Mouse (Mus musculus) MEL (cell line): ENCODE data around the gene Ccs. TPM values are rescaled to one million over a fixed set of nuclear protein-coding genes. Genes with fewer than 3 reads are reported as not detected.
"Not testable (repeated sequence)": the region's sequence is repeated elsewhere in the genome, so short reads cannot be mapped to it uniquely, and the experiment has no call there.

ENCODE experiments used
- DNase-seq: peaks from one replicate; pipeline ENCODE4 v3.0.0; 2011; ENCODE audit warnings: low read depth, low spot score
- H3K27ac ChIP-seq: 2 replicates; pipeline ENCODE4 v1.5.1; 2012; ENCODE audit warnings: low read depth, mild to moderate bottlenecking, control low read depth, low read length, moderate library complexity; ENCODE audit not compliant: control insufficient read depth
- H3K27me3 ChIP-seq, 2 experiments: fragments of 150-350 bp in 1 of 2; sonication (generic) in 1 of 2; 2 replicates each; pipeline ENCODE4 v1.6.1; 2012; ENCODE audit warnings: low read length in 2 of 2, mild to moderate bottlenecking in 2 of 2, improper control_type of control experiment in 1 of 2, moderate library complexity in 1 of 2; ENCODE audit not compliant: insufficient read depth in 2 of 2, control insufficient read depth in 1 of 2
- H3K36me3 ChIP-seq, 2 experiments: 2 replicates each; pipeline ENCODE4 v1.6.1; 2012 to 2014; ENCODE audit warnings: low read length in 2 of 2, improper control_type of control experiment in 1 of 2, inconsistent platforms in 1 of 2, mild to moderate bottlenecking in 1 of 2; ENCODE audit not compliant: insufficient read depth in 2 of 2, control insufficient read depth in 1 of 2
- H3K4me1 ChIP-seq, 2 experiments: fragments of 150-350 bp in 1 of 2; sonication (generic) in 1 of 2; 2 replicates each; pipeline ENCODE4 v1.6.1; 2012; ENCODE audit warnings: low read length in 2 of 2, improper control_type of control experiment in 1 of 2, mild to moderate bottlenecking in 1 of 2; ENCODE audit not compliant: insufficient read depth in 2 of 2, control insufficient read depth in 1 of 2
- H3K4me3 ChIP-seq, 2 experiments: fragments of 150-350 bp in 1 of 2; sonication (generic) in 1 of 2; 2 replicates each; pipeline ENCODE4 v1.5.1; 2012; ENCODE audit warnings: low read depth in 2 of 2, low read length in 2 of 2, mild to moderate bottlenecking in 2 of 2, moderate library complexity in 2 of 2, control low read depth in 1 of 2, improper control_type of control experiment in 1 of 2; ENCODE audit not compliant: control insufficient read depth in 1 of 2, insufficient read depth in 1 of 2
- H3K79me2 ChIP-seq: 2 replicates; pipeline ENCODE4 v1.6.1; 2012; ENCODE audit warnings: mild to moderate bottlenecking, low read length, moderate library complexity; ENCODE audit not compliant: control insufficient read depth, poor library complexity, insufficient read depth
- H3K9ac ChIP-seq: 2 replicates; pipeline ENCODE4 v1.6.1; 2012; ENCODE audit warnings: low read depth, mild to moderate bottlenecking, control low read depth, low read length, moderate library complexity; ENCODE audit not compliant: control insufficient read depth, poor library complexity, severe bottlenecking
- H3K9me3 ChIP-seq: fragments of 150-350 bp; sonication (generic); replicated peaks from 2 replicates; pipeline ENCODE4 v1.6.1; 2012; ENCODE audit warnings: mild to moderate bottlenecking, low read length, improper control_type of control experiment, moderate library complexity; ENCODE audit not compliant: insufficient read depth
- CHD1 ChIP-seq: IDR thresholded peaks from 2 replicates; pipeline ENCODE4 v1.6.1; 2012; ENCODE audit warnings: low read depth, mild to moderate bottlenecking, inconsistent platforms, low read length, improper control_type of control experiment
- CTCF ChIP-seq, 3 experiments: IDR thresholded peaks in 2 of 3; conservative IDR thresholded peaks in 1 of 3; 2 replicates each; pipeline ENCODE4 v1.5.1; 2011 to 2012; ENCODE audit warnings: low read length in 3 of 3, low read depth in 2 of 3, mild to moderate bottlenecking in 2 of 3, improper control_type of control experiment in 1 of 3, inconsistent platforms in 1 of 3, mixed read lengths in 1 of 3, moderate library complexity in 1 of 3; ENCODE audit not compliant: control insufficient read depth in 1 of 3, insufficient read depth in 1 of 3, poor library complexity in 1 of 3, severe bottlenecking in 1 of 3
- ELF1 ChIP-seq: IDR thresholded peaks from 2 replicates; pipeline ENCODE4 v1.6.1; 2014; ENCODE audit warnings: low read depth, mild to moderate bottlenecking, inconsistent platforms, low read length, improper control_type of control experiment, moderate library complexity
- EP300 ChIP-seq, 2 experiments: IDR thresholded peaks; 2 replicates each; pipeline ENCODE4 v1.6.1; 2011; ENCODE audit warnings: improper control_type of control experiment in 2 of 2, low read length in 2 of 2, low read depth in 1 of 2, mild to moderate bottlenecking in 1 of 2
- ETS1 ChIP-seq: IDR thresholded peaks from 2 replicates; pipeline ENCODE4 v1.6.1; 2012; ENCODE audit warnings: low read depth, mild to moderate bottlenecking, inconsistent platforms, low read length, improper control_type of control experiment, moderate library complexity
- GATA1 ChIP-seq: IDR thresholded peaks from 2 replicates; pipeline ENCODE4 v1.6.1; 2011; ENCODE audit warnings: low read depth, low read length, improper control_type of control experiment
- HCFC1 ChIP-seq: IDR thresholded peaks from 2 replicates; pipeline ENCODE4 v1.6.1; 2012; ENCODE audit warnings: low read depth, mild to moderate bottlenecking, inconsistent platforms, low read length, improper control_type of control experiment, moderate library complexity
- KAT2A ChIP-seq: conservative IDR thresholded peaks from 2 replicates; pipeline ENCODE4 v1.6.1; 2012; ENCODE audit warnings: low read depth, low read length, improper control_type of control experiment, inconsistent platforms
- MAZ ChIP-seq: IDR thresholded peaks from 2 replicates; pipeline ENCODE4 v1.6.1; 2012; ENCODE audit warnings: low read depth, mild to moderate bottlenecking, inconsistent platforms, low read length, improper control_type of control experiment
- MEF2A ChIP-seq: IDR thresholded peaks from 2 replicates; pipeline ENCODE4 v1.6.1; 2014; ENCODE audit warnings: low read depth, mild to moderate bottlenecking, inconsistent platforms, low read length, improper control_type of control experiment; ENCODE audit not compliant: poor library complexity, insufficient replicate concordance, severe bottlenecking; ENCODE audit errors: extremely low read depth
- MXI1 ChIP-seq: IDR thresholded peaks from 2 replicates; pipeline ENCODE4 v1.6.1; 2011; ENCODE audit warnings: mild to moderate bottlenecking, low read depth, low read length, improper control_type of control experiment
- NELFE ChIP-seq: IDR thresholded peaks from 2 replicates; pipeline ENCODE4 v1.6.1; 2011; ENCODE audit warnings: low read depth, low read length, improper control_type of control experiment
- POLR2A ChIP-seq, 2 experiments: IDR thresholded peaks; 2 replicates each; pipeline ENCODE4 v1.6.1; 2011 to 2012; ENCODE audit warnings: low read length in 2 of 2, mild to moderate bottlenecking in 2 of 2, control low read depth in 1 of 2, improper control_type of control experiment in 1 of 2, low read depth in 1 of 2, moderate library complexity in 1 of 2; ENCODE audit not compliant: control insufficient read depth in 1 of 2, insufficient read depth in 1 of 2, poor library complexity in 1 of 2
- POLR2AphosphoS5 ChIP-seq: IDR thresholded peaks from 2 replicates; pipeline ENCODE4 v1.6.1; 2012; ENCODE audit warnings: low read depth, borderline replicate concordance, mild to moderate bottlenecking, inconsistent platforms, low read length, moderate library complexity, mixed read lengths
- SIN3A ChIP-seq: IDR thresholded peaks from 2 replicates; pipeline ENCODE4 v1.6.1; 2012; ENCODE audit warnings: low read length, improper control_type of control experiment, inconsistent platforms
- SMC3 ChIP-seq: IDR thresholded peaks from 2 replicates; pipeline ENCODE4 v1.6.1; 2011; ENCODE audit warnings: low read depth, low read length, improper control_type of control experiment
- TAL1 ChIP-seq: IDR thresholded peaks from 2 replicates; pipeline ENCODE4 v1.6.1; 2012; ENCODE audit warnings: mild to moderate bottlenecking, inconsistent platforms, low read length, moderate library complexity, mixed read lengths
- TCF12 ChIP-seq: IDR thresholded peaks from 2 replicates; pipeline ENCODE4 v1.6.1; 2014; ENCODE audit warnings: low read depth, mild to moderate bottlenecking, inconsistent platforms, low read length, improper control_type of control experiment, moderate library complexity
- UBTF ChIP-seq: IDR thresholded peaks from 2 replicates; pipeline ENCODE4 v1.6.1; 2012; ENCODE audit warnings: low read depth, mild to moderate bottlenecking, inconsistent platforms, low read length, improper control_type of control experiment, moderate library complexity, borderline replicate concordance; ENCODE audit not compliant: insufficient read depth
- USF1 ChIP-seq: IDR thresholded peaks from 2 replicates; pipeline ENCODE4 v1.6.1; 2014; ENCODE audit warnings: low read depth, mild to moderate bottlenecking, inconsistent platforms, low read length, improper control_type of control experiment, moderate library complexity
- USF2 ChIP-seq, 2 experiments: IDR thresholded peaks; 2 replicates each; pipeline ENCODE4 v1.6.1; 2011 to 2012; ENCODE audit warnings: improper control_type of control experiment in 2 of 2, low read length in 2 of 2, borderline replicate concordance in 1 of 2, inconsistent platforms in 1 of 2, low read depth in 1 of 2, mild to moderate bottlenecking in 1 of 2; ENCODE audit not compliant: insufficient read depth in 1 of 2
- polyA plus RNA-seq, 2 experiments: library from polyadenylated mRNA; stranded (reverse) in 1 of 2; unstranded in 1 of 2; fragments of >175 nt in 1 of 2; fragments of >200 nt in 1 of 2; gene quantifications; 2 replicates each; pipeline versions ENCODE4 v1.2.1 to v1.2.4; 2012; ENCODE audit warnings: low replicate concordance in 2 of 2, low read depth in 1 of 2; ENCODE audit not compliant: insufficient read length in 2 of 2, insufficient read depth in 1 of 2, missing spikeins in 1 of 2
- total RNA-seq: library from RNA; depleted of rRNA; stranded (reverse); fragments of 300-350 nt; gene quantifications from 2 replicates; pipeline ENCODE4 v1.2.3, GENCODE M21; 2012

The Ccs gene
- total and polyA plus RNA-seq, 3 experiments, result 48.3 to 56.6 TPM; not detected in 1

GRCm38 (mm10) chr19:4876755-4877154 lies 37.6 kb upstream of the Ccs start:
- Histone ChIP-seq H3K4me3 (no peak overlapping the region), H3K79me2 (peaks cover 16% of the 10 kb centered on the region), H3K27me3 (no peaks in the 10 kb centered on the region; a peak in 1 of 4 replicates), H3K36me3 (peaks cover 0 to 9% of the 10 kb centered on the region in 2 experiments; a peak in 2 of 4 replicates), H3K9ac (no peak overlapping the region), H3K4me1 (peaks cover 0 to 17% of the 10 kb centered on the region in 2 experiments; a peak in 2 of 4 replicates), H3K27ac (no peak overlapping the region), H3K9me3 (no peaks in the 10 kb centered on the region)
- DNase-seq, result no peak
- TF ChIP-seq POLR2AphosphoS5, result no peak
- TF ChIP-seq TAL1, result no peak
- no peak for TF ChIP-seq CTCF (IDR thresholded peaks at IDR 0.05 in 2 of 3, conservative IDR thresholded peaks at IDR 0.05 in 1 of 3; ENCODE audit: control insufficient read depth in 1 of 3, insufficient read depth in 1 of 3, low read depth in 2 of 3, low read length in 3 of 3, poor library complexity in 1 of 3, severe bottlenecking in 1 of 3)
- no peak for TF ChIP-seq GATA1
- no peak for TF ChIP-seq ETS1
- no peak for TF ChIP-seq MXI1
- TF ChIP-seq USF2 (IDR thresholded peaks at IDR 0.05; ENCODE audit: borderline replicate concordance in 1 of 2, insufficient read depth in 1 of 2, low read depth in 1 of 2, low read length in 2 of 2), result no peak
- TF ChIP-seq HCFC1, result no peak
- no peak for TF ChIP-seq TCF12
- no peak for TF ChIP-seq KAT2A
- no peak for TF ChIP-seq USF1
- TF ChIP-seq POLR2A (IDR thresholded peaks at IDR 0.05; ENCODE audit: control insufficient read depth in 1 of 2, insufficient read depth in 1 of 2, low read depth in 1 of 2, low read length in 2 of 2, poor library complexity in 1 of 2), result no peak
- TF ChIP-seq UBTF, result no peak
- TF ChIP-seq MAZ, result no peak
- TF ChIP-seq ELF1, result no peak
- no peak for TF ChIP-seq CHD1

GRCm38 (mm10) chr19:4876241-4876640 lies 37.1 kb upstream of the Ccs start:
- no peak for DNase-seq
- H3K27me3 ChIP-seq, result no peaks in the 10 kb centered on the region; a peak in 1 of 4 replicates
- H3K9ac ChIP-seq, result no peak overlapping the region

GRCm38 (mm10) chr19:4874613-4875012 lies 35.5 kb upstream of the Ccs start:
- H3K9ac ChIP-seq, H3K9me3 ChIP-seq, H3K27me3 ChIP-seq: not testable (repeated sequence)

More at GRCm38 (mm10) chr19:4876241-4876640, 37.1 kb upstream of the Ccs start:
- Histone ChIP-seq H3K36me3 (peaks cover 0 to 9% of the 10 kb centered on the region in 2 experiments; a peak in 2 of 4 replicates), H3K4me1 (peaks cover 0 to 17% of the 10 kb centered on the region in 2 experiments; a peak in 2 of 4 replicates), H3K9me3 (no peaks in the 10 kb centered on the region), H3K4me3 (no peak overlapping the region), H3K79me2 (peaks cover 16% of the 10 kb centered on the region), H3K27ac (no peak overlapping the region)
- TF ChIP-seq NELFE, result no peak
- no peak for TF ChIP-seq EP300 (IDR thresholded peaks at IDR 0.05; ENCODE audit: low read depth in 1 of 2, low read length in 2 of 2)
- TF ChIP-seq MAZ, result no peak
- no peak for TF ChIP-seq KAT2A
- no peak for TF ChIP-seq SMC3
- no peak for TF ChIP-seq POLR2AphosphoS5
- TF ChIP-seq CTCF (IDR thresholded peaks at IDR 0.05 in 2 of 3, conservative IDR thresholded peaks at IDR 0.05 in 1 of 3; ENCODE audit: control insufficient read depth in 1 of 3, insufficient read depth in 1 of 3, low read depth in 2 of 3, low read length in 3 of 3, poor library complexity in 1 of 3, severe bottlenecking in 1 of 3), result no peak
- no peak for TF ChIP-seq SIN3A
- TF ChIP-seq USF1, result no peak
- TF ChIP-seq GATA1, result no peak
- no peak for TF ChIP-seq MEF2A

More at GRCm38 (mm10) chr19:4874613-4875012, 35.5 kb upstream of the Ccs start:
- H3K4me1 ChIP-seq, result peaks cover 0 to 10% of the 10 kb centered on the region in 2 experiments; a peak in 2 of 4 replicates
- H3K36me3 ChIP-seq, H3K79me2 ChIP-seq, H3K4me3 ChIP-seq, DNase-seq, H3K27ac ChIP-seq: not testable (repeated sequence)
